Mouse (Mus musculus): ENCODE results near the gene Fam161b.

The Fam161b gene

DNA sequence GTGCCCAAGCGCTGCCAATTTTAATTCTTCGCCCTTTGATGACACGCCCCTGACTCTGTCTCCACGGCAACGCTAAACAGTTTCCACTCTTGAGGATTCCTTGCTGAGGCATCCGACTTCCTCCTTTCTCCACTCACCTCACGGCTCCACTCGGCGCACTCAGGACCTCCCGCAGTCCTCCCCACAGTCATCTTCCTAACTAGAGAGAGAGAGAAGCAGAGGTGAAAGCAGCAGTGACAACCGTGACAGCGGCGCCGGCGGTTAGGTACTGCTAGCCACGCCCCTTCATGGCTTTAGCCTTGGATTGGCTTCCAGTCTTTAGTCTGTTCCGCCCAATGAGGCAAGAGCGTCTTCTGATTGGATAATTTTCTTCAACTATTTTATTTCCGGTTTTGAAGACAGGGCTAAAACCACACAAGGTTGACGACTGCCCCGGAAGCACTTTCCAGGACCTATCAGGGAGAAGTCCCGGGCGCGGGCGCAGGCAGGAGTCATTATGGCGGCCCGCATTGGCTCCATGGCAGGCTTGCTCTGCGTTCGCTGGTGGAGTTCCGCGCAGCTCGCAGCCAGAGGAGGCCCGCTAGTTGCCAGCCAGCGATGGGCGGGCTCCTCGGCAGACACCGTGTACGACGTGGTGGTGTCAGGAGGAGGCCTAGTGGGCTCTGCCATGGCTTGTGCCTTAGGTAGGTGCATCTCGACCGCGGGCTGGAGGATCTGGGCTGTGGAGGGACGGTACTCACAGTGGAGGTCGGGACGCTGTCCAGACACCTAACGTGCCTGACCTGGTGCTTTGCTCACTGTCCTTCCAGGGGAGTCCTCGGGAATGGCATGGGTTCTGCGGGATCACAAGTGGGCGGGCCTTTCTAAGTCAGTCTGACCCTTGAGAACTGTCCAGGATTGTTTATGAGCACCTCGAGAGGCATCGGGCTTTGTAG, at the start of gene Fam161b, which contains the start of gene Coq6:
TSS of gene Fam161b (minus strand) at position 279 of the 935 bp plus-strand sequence.
TSS of gene Coq6 (plus strand) at position 103 of the 935 bp plus-strand sequence.
- peak; percentile 99 for DNase-seq (ENCODE audit: low read depth, low spot score)

DNA sequence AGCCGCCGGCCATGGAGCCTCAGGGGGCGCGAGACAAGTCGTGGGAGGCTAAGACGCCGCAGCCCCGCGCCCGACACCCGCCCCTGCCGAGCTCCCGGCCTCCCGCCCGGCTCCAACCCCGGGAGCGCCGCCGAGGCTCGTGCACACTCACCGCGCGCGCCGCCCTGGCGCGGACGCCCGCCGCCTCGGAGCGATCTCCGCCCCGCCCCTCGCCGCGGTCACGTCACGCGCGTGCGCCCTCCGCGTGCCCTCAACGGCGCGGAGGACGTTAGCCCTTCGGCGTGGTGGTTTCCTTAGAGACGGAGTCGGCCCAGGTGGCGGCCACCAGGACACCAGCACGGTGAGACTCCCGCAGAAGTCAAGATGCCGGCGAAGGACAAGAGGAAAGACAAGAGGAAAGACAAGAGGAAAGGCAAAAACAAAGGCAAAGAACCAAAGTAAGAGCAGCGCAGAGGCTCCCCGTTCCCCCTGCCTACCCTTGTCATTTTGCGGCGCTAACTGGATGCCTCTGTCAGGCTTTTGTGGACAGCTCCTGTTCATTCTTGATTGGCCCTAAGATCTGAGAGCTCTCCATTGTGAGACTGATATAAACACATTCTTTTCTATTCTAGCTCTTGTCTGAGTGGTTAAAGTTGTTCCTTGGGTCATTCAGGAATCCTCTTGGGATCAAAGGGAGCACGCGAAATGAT, 47.3 kb upstream of the Fam161b start, which contains the start of the genes Entpd5 and Bbof1:
TSS of gene Entpd5 (minus strand) at position 211 of the 689 bp plus-strand sequence.
TSS of gene Bbof1 (plus strand) at position 253 of the 689 bp plus-strand sequence.
- DNase-seq (ENCODE audit: low read depth, low spot score), result peak; percentile 67

DNA sequence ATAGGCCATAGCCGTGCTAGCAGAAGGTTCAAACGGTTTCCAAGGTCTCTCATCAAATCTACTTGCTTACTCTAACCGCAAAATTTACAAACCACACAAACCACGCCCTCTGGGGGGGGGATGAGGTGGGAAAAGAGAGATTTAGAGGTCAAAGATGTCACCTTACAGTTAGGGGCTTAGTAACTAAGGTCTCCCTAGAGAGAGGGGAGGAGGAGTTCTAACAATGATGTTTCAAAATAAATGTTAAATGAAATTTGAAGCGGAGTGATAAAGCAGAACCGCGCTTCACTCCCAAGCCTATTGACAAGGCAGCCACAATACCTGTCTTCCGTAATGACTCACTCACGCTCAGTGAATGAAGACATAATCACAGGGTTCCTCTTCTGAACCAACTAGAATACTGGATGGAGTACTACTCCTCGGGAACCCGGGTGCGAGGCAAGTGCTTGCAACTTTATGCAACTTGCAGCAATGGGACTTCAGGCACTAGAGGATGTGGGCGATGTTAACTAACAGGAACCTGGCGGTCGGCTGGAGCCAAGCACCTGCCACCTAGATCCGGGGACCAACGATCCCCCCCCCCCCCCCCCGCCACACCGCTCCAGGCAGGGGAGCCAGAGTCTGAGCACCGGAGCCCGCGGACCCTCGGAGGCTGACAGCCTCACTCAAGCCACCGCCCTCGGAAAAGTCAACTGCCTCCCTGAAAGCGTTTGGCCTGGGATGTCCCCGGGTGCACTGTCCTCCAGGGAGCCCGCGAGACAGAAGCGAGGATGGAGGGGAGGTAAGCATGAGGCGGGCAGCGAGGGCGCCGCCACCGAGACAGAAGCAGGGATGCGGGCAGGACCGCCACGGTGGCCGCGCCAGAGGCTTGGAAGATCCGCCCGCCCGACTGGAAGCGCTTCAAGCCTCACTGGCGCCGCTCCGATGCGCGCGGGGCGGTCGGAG, 46.5 kb upstream of the Fam161b start:
- DNase-seq (ENCODE audit: low read depth, low spot score), result peak; percentile 36

DNA sequence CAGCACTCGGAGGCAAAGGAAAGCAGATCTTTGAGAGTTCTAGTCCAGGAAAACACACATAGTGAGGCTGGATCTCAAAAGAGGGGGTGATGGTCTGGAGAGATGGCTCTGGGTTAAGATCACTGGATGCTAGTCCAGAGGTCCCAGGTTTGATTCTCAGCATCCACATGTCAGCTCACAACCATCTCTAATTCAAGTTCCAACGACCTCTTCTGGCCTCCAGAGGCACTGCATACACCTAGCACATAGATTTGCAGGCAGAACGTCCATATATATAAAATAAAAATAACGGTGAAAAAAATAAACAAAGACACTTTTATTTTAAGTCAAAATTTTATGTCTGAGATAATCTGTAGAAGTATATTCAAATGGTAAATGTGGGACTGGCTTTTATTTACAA, 45.6 kb upstream of the Fam161b start:
- no peak for DNase-seq (ENCODE audit: low read depth, low spot score)

DNA sequence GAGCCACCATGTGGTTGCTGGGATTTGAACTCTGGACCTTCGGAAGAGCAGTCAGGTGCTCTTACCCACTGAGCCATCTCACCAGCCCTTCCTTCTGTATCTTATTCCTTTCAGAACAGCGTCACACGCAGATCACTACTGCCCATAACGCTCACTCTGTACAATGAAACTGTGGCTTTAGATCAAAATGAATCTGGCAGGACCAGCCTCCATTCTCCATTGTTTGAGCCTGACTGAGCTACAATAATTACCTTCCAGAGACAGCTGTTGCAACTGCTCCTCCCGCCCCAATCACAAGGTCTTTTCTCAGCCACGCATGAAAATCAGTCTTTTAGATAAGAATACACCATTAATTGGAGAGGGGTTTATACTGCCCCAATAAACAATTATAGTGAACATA, 42.9 kb upstream of the Fam161b start:
- DNase-seq (ENCODE audit: low read depth, low spot score), result no peak

DNA sequence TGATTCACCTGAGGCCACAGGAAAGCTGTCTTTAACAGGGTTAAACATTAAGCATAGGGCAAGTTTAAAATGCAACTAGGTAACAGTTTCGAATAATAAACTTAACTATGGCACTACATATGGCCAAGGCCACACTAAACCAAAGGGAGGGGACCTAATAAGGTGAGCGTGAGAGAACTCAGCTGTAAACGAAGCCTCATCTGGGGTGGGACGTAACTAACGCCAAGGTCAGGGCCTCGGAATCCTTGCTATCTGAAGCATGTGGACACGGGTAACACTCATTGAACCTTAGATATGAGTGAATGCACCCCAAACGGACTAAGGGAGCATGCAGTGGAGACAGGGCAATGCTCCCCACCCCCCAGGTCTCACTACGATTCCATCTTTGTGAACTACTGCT, 41.3 kb upstream of the Fam161b start:
- no peak for DNase-seq (ENCODE audit: low read depth, low spot score)

DNA sequence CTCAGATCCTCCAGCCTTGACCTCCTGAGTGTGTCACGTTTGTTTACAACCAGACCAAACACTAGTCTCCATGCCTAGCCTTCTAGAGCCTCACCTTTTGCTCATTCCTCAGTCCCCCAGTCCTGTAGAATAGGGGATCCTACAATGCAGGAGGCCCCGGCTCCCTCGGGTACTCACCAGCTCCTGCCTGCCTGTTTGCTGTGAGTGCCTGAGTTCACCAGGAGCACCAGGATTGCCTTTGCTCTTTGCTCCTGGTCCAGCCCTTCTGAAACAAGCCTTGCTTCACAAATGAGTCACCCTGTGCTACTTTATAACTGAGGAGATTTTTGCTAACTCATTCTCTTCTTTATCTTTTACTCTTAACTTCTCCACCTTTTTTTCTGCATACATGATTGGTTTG, 39.0 kb upstream of the Fam161b start:
- DNase-seq (ENCODE audit: low read depth, low spot score), result peak; percentile 47

DNA sequence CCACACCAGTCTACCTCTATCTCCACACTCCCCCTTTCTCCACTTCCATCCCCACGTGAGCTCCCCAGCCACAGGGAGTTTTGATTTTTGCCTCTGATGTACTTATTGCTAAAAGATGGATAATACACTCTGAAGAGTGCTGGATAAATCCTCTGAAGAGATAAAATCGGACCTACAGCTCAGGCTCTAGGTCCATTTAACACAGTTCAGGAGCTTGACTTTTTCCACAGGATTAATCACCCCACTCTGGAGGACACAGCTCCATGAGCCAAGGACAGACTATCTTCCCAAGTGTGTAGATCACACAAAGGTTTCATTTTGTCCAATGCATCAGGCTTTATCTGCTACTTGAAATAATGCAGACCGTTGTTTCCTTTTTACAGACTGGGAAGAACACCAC, 38.4 kb upstream of the Fam161b start:
- DNase-seq (ENCODE audit: low read depth, low spot score), result no peak

DNA sequence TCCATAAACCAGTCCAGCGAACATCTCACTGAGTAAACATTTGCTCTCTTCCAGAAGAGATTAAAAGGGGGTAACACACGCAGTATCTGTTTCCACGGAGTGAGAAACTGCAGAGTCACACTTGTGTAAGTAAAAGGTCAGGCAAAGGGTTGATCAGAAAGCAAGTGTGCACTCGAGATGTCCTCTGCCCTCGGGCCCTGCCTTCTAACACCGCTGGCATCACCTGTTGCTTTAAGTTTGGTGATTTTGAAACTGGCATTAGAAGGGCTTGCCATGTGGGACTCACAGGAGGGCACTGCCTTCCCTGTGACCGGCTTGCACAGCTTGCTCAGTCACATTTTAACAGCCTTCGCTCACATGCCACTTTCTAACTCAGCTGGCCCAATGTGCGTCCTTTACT, 38.0 kb upstream of the Fam161b start:
- no peak for DNase-seq (ENCODE audit: low read depth, low spot score)

DNA sequence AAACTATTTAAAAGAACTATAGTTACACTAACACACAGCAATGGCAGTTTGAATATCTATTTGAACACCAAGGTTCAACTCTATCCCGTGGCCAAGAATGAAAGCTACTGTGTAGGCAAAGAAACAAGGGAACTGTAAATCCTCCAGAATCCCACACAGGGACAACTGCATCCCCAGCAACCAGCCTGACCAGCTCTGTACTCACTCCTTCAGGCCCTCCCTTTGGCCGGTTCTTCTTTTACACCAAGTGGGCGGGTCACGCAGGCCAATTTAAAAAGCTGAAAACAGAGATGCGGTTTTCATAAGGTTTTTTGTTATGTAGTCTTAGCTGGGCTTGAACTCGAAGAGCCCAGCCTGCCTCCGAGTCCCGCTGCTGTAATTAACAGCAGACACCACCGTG, 37.5 kb upstream of the Fam161b start:
- DNase-seq (ENCODE audit: low read depth, low spot score), result no peak

DNA sequence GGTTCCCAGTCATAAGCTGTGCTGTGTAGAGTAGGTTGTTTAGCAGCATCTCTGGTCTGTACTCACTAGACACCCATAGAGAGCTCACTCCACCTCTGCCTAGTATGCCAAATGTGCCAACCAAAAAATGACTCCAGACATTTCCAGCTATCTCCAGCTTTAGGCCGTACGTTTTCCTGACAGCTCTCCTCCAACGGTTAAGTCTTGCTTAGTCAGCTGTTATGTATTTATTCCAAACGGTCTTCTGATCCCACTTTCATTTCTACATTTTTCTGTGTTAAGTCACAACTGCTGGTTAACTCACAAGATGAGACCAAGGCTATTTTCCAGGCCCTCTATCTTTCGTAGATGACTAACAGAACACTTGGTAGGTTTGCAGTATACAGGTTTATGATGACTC, 37.0 kb upstream of the Fam161b start:
- peak; percentile 81 for DNase-seq (ENCODE audit: low read depth, low spot score)

DNA sequence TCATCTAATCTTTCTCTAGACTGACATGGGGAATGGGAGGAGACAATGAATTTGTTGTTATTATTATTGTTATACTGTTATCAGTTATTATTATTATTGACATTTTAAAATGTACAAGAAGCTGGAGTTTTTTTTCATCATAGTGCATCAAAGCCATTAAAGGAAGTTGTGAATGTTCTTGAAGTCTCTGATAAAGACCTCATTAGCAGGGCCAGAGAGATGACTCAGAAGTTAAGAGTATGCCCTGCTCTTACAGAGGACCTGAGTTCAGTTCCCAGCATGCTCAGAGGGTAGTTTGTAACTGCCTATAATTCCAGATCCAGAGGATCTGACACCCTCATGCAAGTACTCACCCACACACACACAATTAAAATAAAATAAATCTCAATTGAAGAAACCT, 36.1 kb upstream of the Fam161b start:
- DNase-seq (ENCODE audit: low read depth, low spot score), result no peak

DNA sequence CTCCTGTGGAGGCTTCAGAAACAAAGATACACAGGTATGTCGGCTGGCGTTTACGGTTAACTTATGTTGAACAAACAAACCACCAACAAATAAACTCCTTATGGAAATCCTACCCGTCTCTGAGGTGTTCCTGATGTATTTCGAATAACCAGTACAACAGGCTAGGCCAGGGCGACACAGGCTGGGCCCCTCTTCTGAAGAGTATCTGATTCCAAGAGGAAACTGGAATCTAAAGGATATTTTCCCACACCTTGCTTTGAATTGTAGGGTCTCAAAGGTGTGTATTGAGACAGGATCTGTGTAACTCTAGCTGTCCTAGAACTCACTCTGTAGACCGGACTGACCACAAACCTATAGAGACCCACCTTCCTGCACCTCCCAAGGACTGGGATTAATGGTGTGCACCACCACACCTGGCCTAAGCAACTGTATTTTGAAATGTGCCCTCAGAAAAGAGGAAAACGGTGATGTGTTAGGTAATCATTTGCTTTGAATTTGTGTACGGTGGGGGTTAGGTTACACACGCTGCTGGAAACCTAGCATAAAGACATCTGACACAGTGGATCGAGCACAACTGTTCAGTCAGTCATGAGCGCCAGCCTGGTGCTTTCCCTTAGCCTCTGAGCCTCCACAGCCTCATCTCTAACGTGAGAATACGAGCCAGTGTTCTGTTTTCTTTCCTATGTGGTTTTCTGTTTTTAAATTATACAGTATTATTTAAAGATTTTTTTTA, 35.5 kb upstream of the Fam161b start:
- no peak for DNase-seq (ENCODE audit: low read depth, low spot score)

DNA sequence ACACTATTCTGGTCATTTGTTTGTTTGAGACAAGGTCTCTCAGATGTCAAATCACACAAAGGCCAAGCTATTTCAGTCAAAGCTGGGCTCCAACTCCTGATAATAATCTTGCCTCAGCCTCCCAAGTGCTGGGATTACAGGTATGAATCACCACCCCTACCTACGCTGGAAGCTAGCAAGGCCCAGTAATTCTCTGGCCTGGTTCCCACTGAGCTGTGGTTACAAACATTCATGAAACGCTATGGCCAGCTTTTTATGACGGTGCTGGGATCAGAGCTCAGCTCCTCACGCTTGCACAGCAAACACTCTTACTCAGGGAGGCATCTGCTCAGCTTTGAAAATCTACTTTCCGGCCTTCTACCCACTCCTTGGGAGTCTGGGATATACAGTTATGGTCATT, 32.2 kb upstream of the Fam161b start:
- DNase-seq (ENCODE audit: low read depth, low spot score), result no peak

DNA sequence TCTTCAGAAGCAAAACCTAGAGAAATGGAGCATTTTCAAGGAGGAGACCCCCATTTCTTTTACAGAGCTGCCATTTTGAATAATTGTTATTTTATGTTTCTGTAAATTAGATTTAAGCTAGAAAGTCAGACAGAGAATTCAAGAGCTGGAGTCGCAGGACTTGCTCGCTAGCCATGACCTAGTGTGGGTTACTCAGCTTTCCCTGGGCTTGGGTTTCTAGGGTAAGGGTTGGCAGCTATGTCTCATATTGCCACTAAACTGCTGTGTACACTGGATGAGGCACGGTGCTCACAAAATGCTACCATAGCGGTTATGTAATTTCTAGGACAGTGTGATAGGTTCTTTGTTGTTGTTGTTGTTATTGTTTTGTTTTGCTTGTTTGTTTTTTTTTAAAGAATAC, 31.0 kb upstream of the Fam161b start:
- no peak for DNase-seq (ENCODE audit: low read depth, low spot score)

DNA sequence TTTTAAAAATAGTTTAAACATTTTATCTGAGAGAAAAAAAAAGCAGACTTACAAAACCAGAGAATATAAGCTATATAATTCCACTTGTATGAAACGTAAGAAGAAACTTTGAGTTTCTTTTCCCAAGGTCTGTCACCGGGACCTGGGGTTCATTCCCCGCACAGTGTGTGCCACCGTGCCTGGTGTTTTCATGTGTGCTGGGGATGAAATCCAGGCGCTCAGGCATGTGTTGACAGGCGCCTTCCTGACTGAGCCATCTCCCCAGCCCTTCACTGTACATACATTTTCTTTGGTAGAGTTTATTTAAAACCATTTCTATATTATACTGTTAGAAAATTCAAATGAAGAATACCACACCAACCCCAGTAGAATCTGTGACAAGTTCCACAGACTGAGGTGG, 28.7 kb upstream of the Fam161b start:
- no peak for DNase-seq (ENCODE audit: low read depth, low spot score)

DNA sequence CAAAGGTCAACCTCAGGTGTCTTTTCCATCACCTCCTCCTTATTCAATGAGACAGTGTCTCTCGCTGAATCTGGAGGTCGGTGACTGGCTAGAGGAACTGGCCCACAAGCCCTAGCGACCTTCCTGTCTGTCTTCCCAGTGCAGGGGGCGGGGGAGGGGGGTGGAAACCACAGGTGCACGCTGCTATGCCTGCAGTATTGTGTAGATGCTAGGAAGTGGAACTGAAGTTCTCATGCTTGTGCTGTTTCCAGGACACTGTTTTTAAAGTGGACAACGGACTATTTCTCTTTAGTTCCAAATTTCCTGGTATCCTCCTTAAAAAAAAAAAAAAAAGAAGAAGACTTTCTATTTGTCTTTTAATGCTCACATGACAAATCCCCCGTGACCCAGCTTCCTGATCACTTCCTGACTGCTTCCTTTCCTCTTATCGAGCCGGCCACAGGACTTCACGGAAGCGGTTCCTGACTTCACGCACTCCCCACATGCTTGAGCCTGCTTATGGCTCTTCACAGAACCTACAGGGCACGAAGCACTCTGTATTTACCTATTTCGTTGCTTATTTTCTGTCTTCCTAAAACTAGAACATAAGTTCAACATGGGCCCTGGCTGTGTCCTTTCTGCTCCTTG, 27.3 kb upstream of the Fam161b start:
- no peak for DNase-seq (ENCODE audit: low read depth, low spot score)

DNA sequence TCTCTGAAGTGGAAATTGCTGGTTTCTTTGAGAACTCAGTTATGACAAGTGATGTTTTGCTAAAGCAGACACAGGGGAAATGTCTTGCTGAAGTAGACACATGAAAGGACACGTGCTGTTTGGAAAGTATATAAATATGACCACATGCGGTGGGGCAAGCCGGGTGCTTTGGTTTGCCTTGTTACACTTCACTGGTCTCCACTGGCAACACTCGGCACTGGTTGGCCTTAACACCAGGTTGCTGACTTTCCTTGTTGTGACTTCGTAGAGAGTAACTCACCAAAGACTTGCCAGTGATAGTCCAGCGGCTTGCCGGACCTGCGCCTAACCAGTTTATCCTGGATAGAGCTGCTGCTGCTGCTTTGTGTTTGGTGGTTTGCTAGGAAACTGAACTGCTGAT, 26.5 kb upstream of the Fam161b start:
- no peak for DNase-seq (ENCODE audit: low read depth, low spot score)

DNA sequence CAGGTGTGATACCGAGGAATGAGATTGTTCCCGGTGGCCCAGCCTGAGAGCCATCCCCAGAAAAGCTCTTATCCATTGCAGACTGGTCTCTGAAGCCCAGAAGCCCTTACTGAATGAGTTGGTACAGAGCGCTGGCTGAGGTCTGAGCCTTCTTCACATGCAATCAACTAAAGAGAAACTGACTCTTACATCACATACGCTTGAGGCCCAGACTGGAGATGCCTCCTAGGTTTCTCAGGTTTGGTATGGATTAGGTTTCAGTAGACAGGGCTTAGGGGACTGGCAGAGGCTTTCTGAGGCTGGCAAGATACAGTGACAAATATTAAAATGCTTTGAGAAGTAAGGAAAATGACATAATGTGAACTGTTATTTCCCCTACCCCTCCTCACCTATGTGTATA, 23.8 kb upstream of the Fam161b start:
- no peak for DNase-seq (ENCODE audit: low read depth, low spot score)

DNA sequence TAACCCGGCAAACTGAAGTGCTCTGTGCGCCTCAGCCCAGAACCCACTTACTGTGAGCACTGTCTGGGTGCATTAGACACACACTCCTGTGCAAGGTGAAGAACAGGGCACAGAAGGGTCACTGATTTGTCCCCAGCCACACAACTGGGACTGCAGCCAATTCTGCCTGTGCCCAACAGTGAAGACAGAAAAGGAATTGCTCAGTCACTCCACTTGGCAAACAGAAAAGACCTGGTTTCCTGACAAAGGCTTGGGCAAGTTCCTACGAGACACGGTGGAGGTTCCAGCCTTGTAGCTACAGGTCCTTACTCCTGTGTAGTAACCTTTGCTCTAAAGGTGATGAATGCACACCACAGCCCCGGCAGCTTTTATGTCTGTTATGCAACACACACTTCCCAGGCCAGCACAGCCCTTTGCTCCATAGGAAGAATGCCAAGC, 23.0 kb upstream of the Fam161b start:
- no peak for DNase-seq (ENCODE audit: low read depth, low spot score)

Measured in 3T3-L1 (cell line).